Mouse (Mus musculus) mouse embryonic stem cell (cell line): ENCODE results near the gene Fgfr1op.
"Not testable (repeated sequence)": the region's sequence is repeated elsewhere in the genome, so short reads cannot be mapped to it uniquely, and the experiment has no call there.

Experiments used
- in situ Hi-C, 2 experiments: fragments of 300-500 bp; cut with MboI; formaldehyde crosslinking; loops; 1 replicate in 1 of 2; 3 replicates in 1 of 2; pipeline ENCODE4 v1.14.3; 2019 to 2020; ENCODE audit warnings: low sequenced_read_pairs in 2 of 2, low pct_unique_long_range_greater_than_20kb in 1 of 2, mixed read lengths in 1 of 2; ENCODE audit not compliant: unreplicated experiment in 1 of 2

Fgfr1op gene

DNA sequence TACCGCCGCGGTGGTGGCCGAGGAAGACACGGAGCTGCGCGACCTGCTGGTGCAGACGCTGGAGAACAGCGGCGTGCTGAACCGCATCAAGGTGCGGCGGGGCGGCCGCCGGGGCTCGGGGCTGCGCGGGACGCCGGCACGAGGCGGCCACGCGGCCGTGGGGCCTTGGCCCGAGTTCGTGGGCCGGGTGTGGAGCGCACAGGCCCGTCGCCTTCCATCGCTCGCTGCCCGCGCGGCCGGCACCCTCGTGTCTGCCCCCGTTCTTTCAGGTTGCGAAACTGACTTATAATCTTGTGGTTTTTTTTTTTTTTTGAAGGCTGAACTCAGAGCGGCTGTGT is 276 bp downstream of the Fgfr1op start:
- in situ Hi-C loops, result not testable (repeated sequence)

- in situ Hi-C loops, result not testable (repeated sequence)
Observed at GRCm38 (mm10) chr17:8165977-8166376, 676 bp downstream of the Fgfr1op start.

- in situ Hi-C loops, result not testable (repeated sequence)
Observed at GRCm38 (mm10) chr17:8166454-8166853, 1.2 kb downstream of the Fgfr1op start.

GRCm38 (mm10) chr17:8167436-8167835 is 2.1 kb downstream of the Fgfr1op start:
- in situ Hi-C loops, result not testable (repeated sequence)

GRCm38 (mm10) chr17:8170331-8170730 is 5.0 kb downstream of the Fgfr1op start:
- in situ Hi-C loops, result no loop called here

DNA sequence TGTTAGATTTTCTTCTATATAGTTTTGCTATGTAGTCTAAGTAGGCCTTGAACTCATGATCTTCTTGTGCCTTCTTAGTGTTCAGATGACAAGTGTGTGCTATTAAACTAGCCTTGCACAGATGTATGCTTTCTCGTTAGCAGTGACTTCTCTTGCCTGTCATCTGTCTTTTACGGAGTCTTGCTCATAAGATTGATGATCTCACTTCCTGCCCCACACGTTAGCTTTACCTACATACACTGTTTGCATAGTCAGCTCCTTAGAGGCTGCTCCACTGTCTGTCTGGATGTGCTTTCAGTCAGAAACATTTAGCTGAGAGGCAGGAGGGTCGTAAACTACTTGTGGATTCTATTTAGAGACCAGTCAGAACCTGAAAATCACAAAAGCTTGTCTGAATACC is 5.8 kb downstream of the Fgfr1op start:
- in situ Hi-C loops, result no loop called here

- in situ Hi-C loops, result loop anchor here in 1 of 2 experiments (25.0 kb wide), 1 partner anchor 315 kb away; no protein-coding TSS in a partner anchor
Observed at GRCm38 (mm10) chr17:8177090-8177489, 11.8 kb downstream of the Fgfr1op start.

- in situ Hi-C loops, result loop anchor here in 1 of 2 experiments (25.0 kb wide), 1 partner anchor 322 kb away; no protein-coding TSS in a partner anchor
Observed at GRCm38 (mm10) chr17:8183815-8184214, 18.5 kb downstream of the Fgfr1op start.

DNA sequence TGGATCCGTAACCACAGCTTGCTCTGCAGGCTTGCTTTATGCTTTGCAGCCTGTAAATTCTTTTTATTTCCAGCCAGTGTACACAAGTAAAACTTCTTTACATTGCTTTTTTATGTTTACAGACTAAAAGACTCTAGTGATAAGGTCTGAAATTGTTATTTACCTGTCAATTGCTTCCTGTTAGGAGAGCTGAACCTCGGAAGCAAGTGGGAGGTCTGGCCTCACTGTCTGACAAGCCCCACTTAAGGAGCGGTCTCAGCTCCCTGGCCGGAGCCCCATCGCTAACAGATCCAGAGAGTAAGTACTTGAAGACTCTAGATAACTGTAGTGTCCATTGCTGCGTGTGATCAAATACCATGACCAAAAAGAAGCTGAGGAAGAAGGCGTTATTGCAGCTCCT is 18.9 kb downstream of the Fgfr1op start:
- in situ Hi-C loops, result loop anchor here in 1 of 2 experiments (25.0 kb wide), 1 partner anchor 322 kb away; no protein-coding TSS in a partner anchor

DNA sequence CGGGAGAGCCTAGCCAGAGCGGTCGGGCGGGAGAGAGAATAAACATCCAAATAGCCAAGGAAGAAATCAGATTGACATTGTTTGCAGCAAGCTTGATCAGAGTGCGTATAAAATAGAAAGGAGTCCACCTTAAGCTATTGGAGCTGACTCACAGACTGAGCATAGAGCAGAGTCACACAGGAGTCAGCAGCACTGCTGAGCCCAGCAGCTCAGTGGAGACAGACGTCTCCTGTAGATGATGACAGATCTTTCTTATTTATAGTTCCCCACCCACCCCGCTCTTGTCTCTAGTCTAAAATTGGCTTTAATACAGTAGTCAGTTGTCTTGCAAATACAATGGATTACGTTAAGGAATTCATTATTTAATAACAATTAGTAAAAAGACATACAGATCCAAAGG is 28.4 kb downstream of the Fgfr1op start:
- in situ Hi-C loops, result loop anchor here in 1 of 2 experiments (25.0 kb wide), 1 partner anchor 331 kb away; no protein-coding TSS in a partner anchor

GRCm38 (mm10) chr17:8195685-8196376 is 30.5 kb downstream of the Fgfr1op start:
- in situ Hi-C loops, result loop anchor here in 1 of 2 experiments (25.0 kb wide), 1 partner anchor 334 kb away; no protein-coding TSS in a partner anchor

- in situ Hi-C loops, result loop anchor here in 1 of 2 experiments (25.0 kb wide), 1 partner anchor 335 kb away; no protein-coding TSS in a partner anchor
Observed at GRCm38 (mm10) chr17:8197652-8198051, 32.4 kb downstream of the Fgfr1op start.

DNA sequence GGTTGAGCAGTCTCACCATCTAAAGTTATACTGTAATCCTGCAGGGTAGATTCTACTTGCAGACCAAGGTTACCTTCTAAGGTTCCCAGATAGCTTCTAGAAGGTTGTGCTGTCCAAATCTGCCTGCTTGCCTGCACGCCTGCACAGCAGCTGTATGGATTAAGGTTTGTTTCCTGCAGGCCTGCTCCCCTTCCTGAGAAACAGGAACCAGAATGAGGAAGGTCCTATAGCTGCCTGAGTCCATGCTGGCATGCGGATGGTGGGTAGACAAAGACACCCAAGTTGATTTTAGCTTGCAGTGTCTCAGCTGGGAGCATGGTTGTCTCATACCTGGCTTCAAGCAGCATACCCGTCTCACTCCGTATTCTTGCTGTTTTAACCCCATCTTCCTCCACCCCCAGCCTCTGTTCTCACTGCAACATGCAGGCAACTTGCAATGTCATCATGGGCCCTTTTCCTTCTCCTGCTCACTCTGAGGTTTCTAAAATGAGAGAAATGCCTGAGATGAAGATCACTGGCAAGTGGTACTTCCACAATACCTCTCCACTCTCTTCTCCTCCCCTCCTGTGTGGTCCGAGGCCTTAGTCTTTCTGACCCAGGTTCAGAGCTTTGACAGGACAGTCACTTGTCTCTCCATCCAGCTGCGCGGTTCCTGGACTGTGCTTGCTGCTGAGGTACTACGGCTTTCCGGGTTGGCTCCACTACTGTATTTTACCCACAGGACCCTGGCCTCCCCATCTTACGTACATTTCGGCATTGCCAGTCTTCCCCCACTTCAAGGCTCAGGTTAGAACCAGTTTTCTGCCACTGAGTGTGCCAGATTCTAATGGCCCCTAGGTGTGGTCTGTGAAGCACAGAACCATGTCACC is 34.0 kb downstream of the Fgfr1op start:
- in situ Hi-C loops, result loop anchor here in 1 of 2 experiments (25.0 kb wide), 1 partner anchor 337 kb away; no protein-coding TSS in a partner anchor

- in situ Hi-C loops, result loop anchor here in 1 of 2 experiments (25.0 kb wide), 1 partner anchor 338 kb away; no protein-coding TSS in a partner anchor
Observed at GRCm38 (mm10) chr17:8199936-8200330, 34.6 kb downstream of the Fgfr1op start.

DNA sequence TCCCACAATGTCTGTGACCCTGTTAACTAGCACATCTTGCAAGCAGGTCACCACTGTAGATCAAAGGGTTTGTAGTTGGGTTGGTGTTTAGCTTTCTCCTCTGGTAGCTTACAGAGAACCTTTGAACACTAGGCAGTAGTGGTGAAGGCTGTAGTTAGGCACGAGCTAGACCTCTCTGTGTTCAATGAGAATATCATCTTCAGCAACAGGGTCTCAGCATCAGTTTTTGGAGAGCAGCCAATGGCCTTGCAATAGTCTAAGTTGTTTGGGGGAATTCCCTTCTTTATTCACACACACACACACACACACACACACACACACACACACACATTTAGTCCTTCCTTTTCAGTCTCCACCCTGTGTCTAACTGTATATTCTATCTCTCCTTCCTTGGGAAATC is 38.2 kb downstream of the Fgfr1op start:
- in situ Hi-C loops, result no loop called here

DNA sequence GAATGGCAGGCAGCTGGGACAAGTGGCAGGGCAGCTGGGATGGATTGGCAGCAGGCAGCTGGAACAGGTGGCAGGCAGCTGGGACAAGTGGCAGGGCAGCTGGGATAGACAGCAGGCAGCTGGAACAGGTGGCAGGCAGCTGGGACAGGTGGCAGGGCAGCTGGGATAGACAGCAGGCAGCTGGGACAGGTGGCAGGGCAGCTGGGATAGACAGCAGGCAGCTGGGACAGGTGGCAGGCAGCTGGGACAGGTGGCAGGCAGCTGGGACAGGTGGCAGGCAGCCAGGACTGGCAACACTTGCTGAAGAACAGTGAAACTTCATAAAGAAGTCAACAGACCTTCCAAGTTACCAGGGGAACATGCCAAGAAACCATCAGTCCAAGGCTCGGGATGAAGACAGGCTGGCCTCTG is 39.9 kb downstream of the Fgfr1op start:
- in situ Hi-C loops, result not testable (repeated sequence)

GRCm38 (mm10) chr17:8206691-8207090 is 41.4 kb downstream of the Fgfr1op start:
- in situ Hi-C loops, result no loop called here

DNA sequence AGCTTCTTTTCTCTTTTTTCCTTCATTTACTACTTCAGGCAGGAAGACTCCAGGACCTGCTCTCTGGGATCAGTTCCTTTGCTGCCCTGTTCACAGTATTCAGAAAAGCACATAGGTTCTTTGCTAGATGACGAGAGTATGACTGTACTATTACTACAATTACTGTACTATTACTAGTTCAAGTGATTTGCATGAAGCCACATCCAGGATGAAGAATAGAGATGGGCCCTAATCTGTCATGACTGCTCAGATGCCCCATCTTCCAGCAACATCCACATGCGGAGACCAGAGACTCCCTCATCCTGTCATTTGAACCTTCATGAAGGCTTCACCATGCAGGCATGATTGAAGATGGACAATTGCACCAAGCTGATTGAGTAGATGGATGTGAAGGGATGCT is 44.4 kb downstream of the Fgfr1op start:
- in situ Hi-C loops, result no loop called here

GRCm38 (mm10) chr17:8210170-8210569 is 44.9 kb downstream of the Fgfr1op start:
- in situ Hi-C loops, result no loop called here
